ENCODE assay signal across 30 mouse cellular contexts in the genomic region with DNA sequence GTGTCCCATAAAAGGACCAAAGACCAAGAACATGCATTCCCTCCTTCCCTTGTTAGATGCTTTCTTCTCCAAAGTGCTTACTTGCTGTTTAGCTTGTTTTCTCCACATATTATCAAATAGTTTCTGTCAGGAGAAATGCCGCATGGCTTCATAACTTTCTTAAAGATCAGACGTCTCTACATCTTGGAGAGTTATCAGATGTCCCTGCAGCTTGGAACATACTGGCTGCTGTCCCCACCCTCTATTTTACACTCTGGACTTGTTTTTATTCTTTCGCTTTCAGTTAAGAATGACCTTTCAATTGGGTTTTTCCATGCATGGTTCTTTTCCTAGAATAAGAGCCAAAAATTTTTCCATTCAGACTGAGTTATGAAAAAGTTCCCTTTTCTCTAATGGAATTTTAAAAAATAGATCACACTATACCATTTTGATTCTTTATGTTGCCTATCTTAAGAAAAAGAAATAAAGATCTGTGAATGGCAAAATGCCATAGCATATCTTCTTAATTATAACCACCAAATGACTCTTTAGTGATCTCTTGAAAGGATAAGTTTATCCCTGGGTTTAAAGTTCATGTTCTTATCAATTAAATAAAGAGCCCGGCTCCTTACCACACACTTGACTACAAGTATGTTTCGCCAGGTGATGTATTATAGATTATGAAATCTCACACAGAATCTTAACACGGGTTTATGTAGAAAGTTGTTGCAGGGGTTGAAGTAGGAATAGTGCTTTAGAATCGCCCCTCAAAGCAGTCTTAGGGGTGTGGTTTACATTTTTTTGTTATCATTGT.
DNase-seq lines count a peak whose midpoint lies in the region; ATAC-seq and TF ChIP-seq lines count a peak whose summit lies in the region.
"Had no signal": no experiment of that assay in that cellular context is flagged by ENCODE, and none has a peak within 500 bp of the region (broad histone marks: within the 10 kb centered on the region; RNA-seq: fewer than 3 reads in every experiment).

No protein-coding gene starts in this region.

- 63% methylated on average over 7 of the region's 7 CpGs for WGBS in heart, adult 2 months
- WGBS in heart, embryonic 11.5 days (ENCODE audit: insufficient replicate concordance): 77% methylated on average over 7 of the region's 7 CpGs
- WGBS in small intestine, adult 2 months: 15% methylated on average over 7 of the region's 7 CpGs

- TF ChIP-seq POLR2A in heart, adult 2 months (IDR thresholded peaks at IDR 0.05; ENCODE audit: insufficient read depth, low read depth, low read length): no peak
- no peak for TF ChIP-seq POLR2A in small intestine, adult 2 months (IDR thresholded peaks at IDR 0.05; ENCODE audit: low read depth, low read length)

- H3K36me3 ChIP-seq in heart, adult 2 months (ENCODE audit: control insufficient read depth, insufficient read depth, low read length): peaks cover 6% of the 10 kb centered on the region
- H3K36me3 ChIP-seq in heart, embryonic 11.5 days (ENCODE audit: control insufficient read depth, insufficient read depth, low read length): no peaks in the 10 kb centered on the region
- H3K36me3 ChIP-seq in small intestine, adult 2 months (ENCODE audit: control insufficient read depth, insufficient read depth, low read length): no peaks in the 10 kb centered on the region
- H3K36me3 ChIP-seq: forebrain, embryonic 12.5 days; heart, embryonic 13.5 days; limb, embryonic 12.5 days; liver, embryonic 12.5 days; midbrain, embryonic 12.5 days; neural tube, embryonic 12.5 days; stomach, embryonic 15.5 days had no signal

- no peak for DNase-seq in heart, adult 2 months
- peak; percentile 26 for DNase-seq in kidney, adult 9 months
- DNase-seq in kidney, postnatal 4 days: no peak
- peak; percentile 22 for DNase-seq in lung, postnatal 36 days
- no peak for DNase-seq in lung, postnatal 10 days
- no peak for DNase-seq in urinary bladder, postnatal 4 days (ENCODE audit: low spot score in 2 of 2)
- DNase-seq: adrenal gland, postnatal 25 days; cerebellum, adult 18-20 months; cerebellum, postnatal 10 days; forebrain, postnatal 0 days; gastrocnemius, postnatal 10 days; heart, postnatal 10 days; kidney, adult 11 months; kidney, postnatal 14 days; liver, postnatal 0 days; right cerebral cortex, adult 18-20 months; right cerebral cortex, postnatal 4 days had no signal

- no peaks in the 10 kb centered on the region for H3K27me3 ChIP-seq in heart, adult 2 months (ENCODE audit: control insufficient read depth, insufficient read depth, low read length)
- no peaks in the 10 kb centered on the region for H3K27me3 ChIP-seq in heart, embryonic 11.5 days (ENCODE audit: control insufficient read depth, insufficient read depth, low read length)
- no peaks in the 10 kb centered on the region for H3K27me3 ChIP-seq in small intestine, adult 2 months (ENCODE audit: control insufficient read depth, insufficient read depth, low read length)
- H3K27me3 ChIP-seq: forebrain, embryonic 12.5 days; heart, embryonic 13.5 days; limb, embryonic 12.5 days; liver, embryonic 12.5 days; megakaryocyte, embryonic 14.5 days; midbrain, embryonic 12.5 days; neural tube, embryonic 12.5 days; stomach, embryonic 15.5 days had no signal

- 0 out of 2 replicates have a peak, but pooled peaks cover 2% of the 10 kb centered on the region for H3K9me3 ChIP-seq in heart, embryonic 11.5 days (replicated peaks; ENCODE audit: control insufficient read depth, low read length)
- H3K9me3 ChIP-seq: forebrain, embryonic 12.5 days; heart, embryonic 13.5 days; liver, embryonic 12.5 days; midbrain, embryonic 12.5 days; neural tube, embryonic 12.5 days; stomach, embryonic 15.5 days had no signal

- peak overlapping the region; percentile 31; the same call in 1 of the 2 replicates for H3K27ac ChIP-seq in heart, adult 2 months
- no peak overlapping the region for H3K27ac ChIP-seq in heart, embryonic 11.5 days (ENCODE audit: low read depth, low read length)
- H3K27ac ChIP-seq in small intestine, adult 2 months (ENCODE audit: insufficient read depth, low read depth, low read length): peak overlapping the region; percentile 95
- H3K27ac ChIP-seq: forebrain, embryonic 12.5 days; heart, embryonic 13.5 days; left cerebral cortex, adult 2 months; limb, embryonic 12.5 days; liver, embryonic 12.5 days; midbrain, embryonic 12.5 days; neural tube, embryonic 12.5 days; stomach, embryonic 15.5 days had no signal

- H3K79me2 ChIP-seq in heart, adult 2 months (replicated peaks; ENCODE audit: control insufficient read depth, insufficient read depth, low read length): no peaks in the 10 kb centered on the region

- intact Hi-C loops in heart, adult 2 months (cut with DNase I): no loop called here

- no peak overlapping the region for H3K4me3 ChIP-seq in heart, adult 2 months
- no peak overlapping the region for H3K4me3 ChIP-seq in heart, embryonic 11.5 days (ENCODE audit: low read depth, low read length)
- no peak overlapping the region for H3K4me3 ChIP-seq in small intestine, adult 2 months (ENCODE audit: low read depth, low read length)
- H3K4me3 ChIP-seq: forebrain, embryonic 12.5 days; heart, embryonic 13.5 days; left cerebral cortex, adult 2 months; limb, embryonic 12.5 days; liver, embryonic 12.5 days; megakaryocyte, embryonic 14.5 days; midbrain, embryonic 12.5 days; myocyte; neural tube, embryonic 12.5 days; stomach, embryonic 15.5 days had no signal

- ATAC-seq in heart, embryonic 11.5 days (replicated peaks; ENCODE audit: insufficient number of reproducible peaks, low FRiP score, low TSS enrichment): no peak
- ATAC-seq: forebrain, postnatal 0 days; hindbrain, embryonic 16.5 days; liver, embryonic 12.5 days; liver, postnatal 0 days had no signal

- no peak overlapping the region for H3K9ac ChIP-seq in heart, adult 2 months (ENCODE audit: low read depth, low read length)
- no peak overlapping the region for H3K9ac ChIP-seq in heart, embryonic 11.5 days (ENCODE audit: low read depth, low read length)
- H3K9ac ChIP-seq: forebrain, embryonic 12.5 days; forebrain, postnatal 0 days; heart, embryonic 13.5 days; limb, embryonic 12.5 days; liver, embryonic 12.5 days; liver, postnatal 0 days; midbrain, embryonic 12.5 days; neural tube, embryonic 12.5 days; stomach, embryonic 15.5 days had no signal

- TF ChIP-seq EP300 in heart, adult 2 months (IDR thresholded peaks at IDR 0.05; ENCODE audit: insufficient read depth, low read depth, low read length): no peak

- no peak for TF ChIP-seq CTCF in heart, adult 2 months (IDR thresholded peaks at IDR 0.05)
- TF ChIP-seq CTCF in small intestine, adult 2 months (IDR thresholded peaks at IDR 0.05; ENCODE audit: extremely low read depth, insufficient read length, insufficient replicate concordance, low read depth, low read length): no peak

- H3K4me1 ChIP-seq in heart, adult 2 months (ENCODE audit: control insufficient read depth, insufficient read depth, low read length): peaks cover 4% of the 10 kb centered on the region
- H3K4me1 ChIP-seq in heart, embryonic 11.5 days (ENCODE audit: control insufficient read depth, insufficient read depth, low read length): no peaks in the 10 kb centered on the region
- H3K4me1 ChIP-seq in small intestine, adult 2 months (ENCODE audit: control insufficient read depth, insufficient read depth, insufficient read length, low read length): peaks cover 19% of the 10 kb centered on the region; the same call in 1 of the 2 replicates
- H3K4me1 ChIP-seq: forebrain, embryonic 12.5 days; limb, embryonic 12.5 days; liver, embryonic 12.5 days; midbrain, embryonic 12.5 days; neural tube, embryonic 12.5 days; stomach, embryonic 15.5 days had no signal

- no peak overlapping the region for H3K4me2 ChIP-seq in heart, embryonic 11.5 days
- H3K4me2 ChIP-seq: forebrain, embryonic 12.5 days; heart, embryonic 13.5 days; limb, embryonic 12.5 days; liver, embryonic 12.5 days; midbrain, embryonic 12.5 days; neural tube, embryonic 12.5 days; stomach, embryonic 15.5 days had no signal

Comparison
In these comparisons a context has a peak if more than half of its experiments do, and no peak if none do; other contexts are left out.
1. DNase-seq: peak in kidney, adult 9 months (single experiment) and lung, postnatal 36 days (single experiment); none in heart, adult 2 months (0 of 2), kidney, postnatal 4 days (0 of 2), lung, postnatal 10 days (single experiment) and urinary bladder, postnatal 4 days (0 of 2).